Mouse (Mus musculus) heart, embryonic 15.5 days (tissue): ENCODE data around the gene Nrap. TPM values are rescaled to one million over a fixed set of nuclear protein-coding genes. Genes with fewer than 3 reads are reported as not detected.
"Not testable (repeated sequence)": the region's sequence is repeated elsewhere in the genome, so short reads cannot be mapped to it uniquely, and the experiment has no call there.

Source experiments
- ATAC-seq: fragments of 200-750 bp; cut with Nextera tagmentation; replicated peaks from 2 replicates; pipeline ENCODE4 v1.8.0; 2017; ENCODE audit warnings: low read depth, moderate TSS enrichment; ENCODE audit not compliant: insufficient number of reproducible peaks, insufficient read depth, low FRiP score
- H3K27ac ChIP-seq: fragments of 300-500 bp; sonication (generic); 2 replicates; pipeline ENCODE4 v1.5.1; 2015; ENCODE audit warnings: mild to moderate bottlenecking, inconsistent platforms
- H3K27me3 ChIP-seq: fragments of 300-500 bp; sonication (generic); 2 replicates; pipeline ENCODE4 v1.6.1; 2015; ENCODE audit warnings: inconsistent platforms
- H3K36me3 ChIP-seq: fragments of 300-500 bp; sonication (generic); 2 replicates; pipeline ENCODE4 v1.6.1; 2015; ENCODE audit warnings: mild to moderate bottlenecking, inconsistent platforms
- H3K4me1 ChIP-seq: fragments of 300-500 bp; sonication (generic); replicated peaks from 2 replicates; pipeline ENCODE4 v1.6.1; 2015; ENCODE audit warnings: inconsistent platforms
- H3K4me2 ChIP-seq: fragments of 300-500 bp; sonication (generic); 2 replicates; pipeline ENCODE4 v1.6.1; 2015; ENCODE audit warnings: inconsistent platforms, mild to moderate bottlenecking, moderate library complexity
- H3K4me3 ChIP-seq: fragments of 300-500 bp; sonication (generic); 2 replicates; pipeline ENCODE4 v1.5.1; 2015; ENCODE audit warnings: mild to moderate bottlenecking, inconsistent platforms
- H3K9ac ChIP-seq: fragments of 300-500 bp; sonication (generic); 2 replicates; pipeline ENCODE4 v1.6.1; 2015; ENCODE audit warnings: mild to moderate bottlenecking, inconsistent platforms
- H3K9me3 ChIP-seq: fragments of 300-500 bp; sonication (generic); replicated peaks from 2 replicates; pipeline ENCODE4 v1.6.1; 2016; ENCODE audit warnings: inconsistent platforms
- WGBS: fragments of 180-500 bp; shearing (Covaris S2); methylation state at CpG from one replicate; pipeline ENCODE4 v1.1.7; 2015; ENCODE audit warnings: mixed read lengths; 5-methylcytosine and 5-hydroxymethylcytosine counted together
- polyA plus RNA-seq: library from polyadenylated mRNA; unstranded; fragments of >200 nt; fragmentation: Nextera tagmentation; extraction: Ambion mirVana; gene quantifications from 2 replicates; pipeline ENCODE4 v1.2.1, GENCODE M21; 2015

Gene Nrap
- polyA plus RNA-seq, 1 experiment from 2014 or later = 43.0 TPM

DNA sequence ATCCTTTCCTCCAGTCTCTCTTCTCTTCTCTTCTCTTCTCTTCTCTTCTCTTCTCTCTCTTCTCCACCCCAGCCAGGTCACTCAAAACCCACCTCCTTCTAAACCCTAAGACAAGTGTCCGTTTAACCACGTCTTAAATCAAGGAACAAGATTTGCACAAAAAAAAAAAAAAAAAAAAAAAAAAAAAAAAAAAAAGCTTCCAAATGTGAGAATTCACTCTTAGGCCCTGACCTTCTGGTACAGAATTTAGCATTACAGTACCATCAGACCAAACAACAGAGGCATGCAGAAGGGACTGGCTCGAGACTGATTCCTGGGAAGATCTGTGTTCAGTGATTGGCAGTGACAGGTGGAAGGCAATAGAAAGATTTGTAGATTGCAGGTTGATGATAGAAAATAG is 30.5 kb upstream of the Nrap start:
- Histone ChIP-seq H3K27ac (no peak overlapping the region), H3K4me1 (peaks cover 9% of the 10 kb centered on the region)
- WGBS = 81% methylated on average over 3 of the region's 3 CpGs

DNA sequence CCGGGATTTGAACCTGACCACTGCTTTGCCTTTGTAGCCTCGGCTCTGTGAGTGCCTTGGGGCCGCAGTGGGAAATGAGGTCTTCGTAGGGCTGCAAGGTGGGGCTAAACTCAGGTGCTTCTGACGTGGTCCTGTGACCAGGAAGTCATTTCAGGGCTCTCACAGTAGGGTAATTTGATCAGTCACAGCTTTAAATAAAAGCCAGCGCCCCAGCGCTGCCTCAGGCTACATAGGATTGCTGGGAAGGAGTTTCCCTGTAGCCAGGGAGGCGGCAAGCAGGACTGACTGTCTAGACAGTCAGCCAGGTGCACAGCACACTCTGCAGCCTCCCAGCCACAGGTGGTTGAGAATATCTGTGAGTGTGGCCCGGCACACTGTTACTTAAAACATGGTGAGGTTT is 29.6 kb upstream of the Nrap start:
- WGBS = 70% methylated on average over 9 of the region's 9 CpGs
- no peak overlapping the region for H3K4me2 ChIP-seq
- 0 out of 2 replicates have a peak, but pooled peaks have one; percentile 14 for ATAC-seq
- no peak overlapping the region for H3K4me3 ChIP-seq
- no peaks in the 10 kb centered on the region for H3K27me3 ChIP-seq
- no peaks in the 10 kb centered on the region for H3K9me3 ChIP-seq
- H3K27ac ChIP-seq = no peak overlapping the region
- no peak overlapping the region for H3K9ac ChIP-seq
- peaks cover 3% of the 10 kb centered on the region for H3K4me1 ChIP-seq
- no peaks in the 10 kb centered on the region; the same call in 1 of the 2 replicates for H3K36me3 ChIP-seq

More for the DNA sequence above, 30.5 kb upstream of the Nrap start:
- Histone ChIP-seq H3K4me2 (no peak overlapping the region), H3K4me3 (no peak overlapping the region), H3K27me3 (no peaks in the 10 kb centered on the region), H3K9ac (no peak overlapping the region), H3K36me3 (no peaks in the 10 kb centered on the region; the same call in 1 of the 2 replicates), H3K9me3 (no peaks in the 10 kb centered on the region)
- no peak for ATAC-seq

DNA sequence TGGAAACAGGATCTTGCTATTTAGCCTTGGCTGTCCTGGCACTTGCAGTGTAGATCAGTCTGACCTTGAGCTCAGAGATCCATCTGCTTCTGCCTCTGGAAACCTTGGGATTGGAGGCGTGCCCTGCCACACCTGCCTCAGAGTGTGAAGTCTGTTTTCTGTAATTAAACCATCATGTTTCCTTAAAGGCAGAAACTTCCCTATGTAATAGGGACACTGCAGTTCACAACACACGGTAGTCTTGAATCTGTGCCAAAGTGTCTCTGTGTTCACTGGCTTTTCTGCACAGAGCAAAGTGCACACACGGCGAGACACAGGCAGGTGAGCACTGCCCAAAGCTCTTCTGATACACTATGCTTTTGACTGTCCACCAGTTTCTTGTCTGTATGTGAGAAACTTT is 28.6 kb upstream of the Nrap start:
- H3K4me3 ChIP-seq = no peak overlapping the region
- H3K9ac ChIP-seq = no peak overlapping the region
- 73% methylated on average over 4 of the region's 4 CpGs for WGBS
- H3K27me3 ChIP-seq = no peaks in the 10 kb centered on the region
- ATAC-seq = no peak
- H3K4me1 ChIP-seq = peaks cover 3% of the 10 kb centered on the region
- H3K9me3 ChIP-seq = no peaks in the 10 kb centered on the region
- H3K27ac ChIP-seq = no peak overlapping the region
- no peaks in the 10 kb centered on the region; the same call in 1 of the 2 replicates for H3K36me3 ChIP-seq
- no peak overlapping the region for H3K4me2 ChIP-seq

DNA sequence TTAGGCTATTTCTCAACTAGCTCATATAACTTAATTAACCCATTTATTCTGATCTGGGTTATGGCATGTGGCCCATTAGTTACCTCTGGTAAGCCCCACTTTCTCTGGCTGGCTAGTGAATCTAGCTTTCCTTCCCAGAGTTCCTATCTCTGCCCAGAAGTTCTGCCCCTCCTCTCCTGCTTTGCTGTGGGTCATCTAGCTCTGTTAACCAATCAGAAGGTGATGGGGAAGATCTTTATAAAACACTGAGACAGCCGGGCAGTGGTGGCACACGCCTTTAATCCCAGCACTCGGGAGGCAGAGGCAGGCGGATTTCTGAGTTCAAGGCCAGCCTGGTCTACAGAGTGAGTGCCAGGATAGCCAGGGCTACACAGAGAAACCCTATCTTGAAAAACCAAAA is 20.0 kb upstream of the Nrap start:
- not testable (repeated sequence) for H3K4me3 ChIP-seq, H3K27ac ChIP-seq, H3K4me2 ChIP-seq, H3K27me3 ChIP-seq, H3K9ac ChIP-seq, H3K4me1 ChIP-seq, H3K9me3 ChIP-seq, ATAC-seq
- WGBS = 95% methylated on average over 4 of the region's 4 CpGs
- peaks cover 31% of the 10 kb centered on the region for H3K36me3 ChIP-seq

DNA sequence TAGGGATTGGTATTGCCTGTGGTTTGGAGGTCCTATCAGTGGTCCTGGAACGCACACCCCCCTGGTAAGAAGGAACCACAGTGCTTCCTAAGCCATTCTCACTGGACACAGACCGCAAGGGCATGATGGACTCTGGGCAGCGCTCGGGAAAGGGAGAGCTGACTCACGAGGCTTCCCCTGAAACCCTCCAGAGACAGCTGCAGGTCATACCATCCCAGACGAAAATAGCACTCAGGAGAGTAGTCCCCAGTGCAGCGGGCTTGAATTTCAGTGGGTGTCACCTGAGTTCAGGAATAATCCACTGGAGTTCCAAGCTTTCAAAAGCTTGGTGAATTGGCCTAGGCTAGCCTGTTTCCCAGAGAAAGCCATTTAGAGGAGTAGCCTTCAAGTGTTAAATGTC is 16.7 kb upstream of the Nrap start:
- no peak overlapping the region for H3K9ac ChIP-seq
- no peak overlapping the region for H3K4me3 ChIP-seq
- H3K4me2 ChIP-seq = no peak overlapping the region
- no peak overlapping the region for H3K27ac ChIP-seq
- peaks cover 41% of the 10 kb centered on the region for H3K36me3 ChIP-seq
- ATAC-seq = no peak
- H3K27me3 ChIP-seq = no peaks in the 10 kb centered on the region
- 64% methylated on average over 7 of the region's 7 CpGs for WGBS
- H3K4me1 ChIP-seq = 0 out of 2 replicates have a peak, but pooled peaks cover 6% of the 10 kb centered on the region
- no peaks in the 10 kb centered on the region for H3K9me3 ChIP-seq

DNA sequence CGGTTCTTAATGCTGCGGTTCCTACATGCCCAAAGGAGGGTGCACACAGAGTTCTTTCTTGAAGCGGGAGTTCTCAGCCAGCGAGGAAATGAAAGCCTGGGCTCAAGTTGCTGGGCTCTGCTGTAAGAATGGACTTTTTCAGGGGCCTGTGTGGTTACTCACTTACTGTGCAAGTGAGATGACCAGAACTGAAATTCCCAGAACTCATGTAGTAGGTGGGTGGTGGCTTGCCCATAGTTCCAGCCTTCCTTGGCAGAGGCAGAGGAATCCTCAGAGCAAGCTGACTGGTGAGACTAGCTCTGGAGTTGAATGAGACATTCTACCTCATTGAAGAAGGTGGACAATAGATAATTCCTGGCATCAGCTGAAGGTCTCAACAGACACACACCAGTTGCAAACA is 16.0 kb upstream of the Nrap start:
- no peak overlapping the region for H3K4me3 ChIP-seq
- no peaks in the 10 kb centered on the region for H3K9me3 ChIP-seq
- WGBS = 97% methylated on average over 4 of the region's 4 CpGs
- no peak for ATAC-seq
- no peak overlapping the region for H3K9ac ChIP-seq
- H3K4me1 ChIP-seq = 0 out of 2 replicates have a peak, but pooled peaks cover 6% of the 10 kb centered on the region
- H3K27me3 ChIP-seq = no peaks in the 10 kb centered on the region
- no peak overlapping the region for H3K4me2 ChIP-seq
- H3K36me3 ChIP-seq = peaks cover 41% of the 10 kb centered on the region
- no peak overlapping the region for H3K27ac ChIP-seq

DNA sequence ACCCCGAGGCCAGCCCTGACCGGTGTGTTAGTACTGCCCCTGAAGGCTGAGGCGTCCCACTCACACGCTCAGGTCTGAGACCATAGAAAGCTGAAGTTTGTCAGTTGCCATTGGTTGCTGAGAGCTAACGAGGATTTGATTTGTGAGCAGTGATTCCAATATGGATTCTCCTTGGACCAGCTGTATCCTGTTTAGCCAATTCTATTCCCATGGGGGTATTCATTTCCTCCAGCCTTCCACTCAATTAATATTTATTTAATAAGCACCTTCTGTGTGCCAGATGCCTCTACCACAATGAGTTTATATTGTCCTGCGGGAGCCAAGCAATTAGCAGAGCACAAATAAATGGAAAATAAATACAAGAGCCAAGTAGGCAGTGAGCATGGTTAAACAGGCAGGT is 12.0 kb upstream of the Nrap start:
- no peaks in the 10 kb centered on the region for H3K9me3 ChIP-seq
- H3K27ac ChIP-seq = no peak overlapping the region
- no peak overlapping the region for H3K4me2 ChIP-seq
- no peak for ATAC-seq
- H3K27me3 ChIP-seq = no peaks in the 10 kb centered on the region
- peaks cover 17% of the 10 kb centered on the region; the same call in 1 of the 2 replicates for H3K36me3 ChIP-seq
- no peak overlapping the region for H3K9ac ChIP-seq
- H3K4me3 ChIP-seq = no peak overlapping the region
- peaks cover 28% of the 10 kb centered on the region for H3K4me1 ChIP-seq
- 85% methylated on average over 6 of the region's 6 CpGs for WGBS

DNA sequence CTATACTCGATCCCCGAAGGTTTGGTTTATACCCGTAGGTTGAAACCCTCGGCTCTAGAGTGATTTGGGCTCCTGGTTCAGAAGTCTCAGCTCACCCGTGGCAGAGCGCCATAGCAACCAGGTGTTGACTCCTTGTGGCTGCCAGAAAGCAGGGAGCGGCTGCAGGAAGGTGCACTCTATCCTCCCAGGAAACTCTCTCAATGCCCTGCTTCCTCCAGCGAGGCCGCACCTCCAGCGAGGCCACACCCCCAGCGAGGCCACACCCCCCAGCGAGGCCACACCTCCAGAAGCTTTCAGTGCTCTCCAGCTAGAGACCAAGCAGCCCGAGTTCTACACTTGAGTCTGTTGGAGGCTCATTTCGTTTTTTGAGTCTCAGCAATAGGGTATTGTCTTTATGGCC is 10.4 kb upstream of the Nrap start:
- Histone ChIP-seq H3K9me3 (no peaks in the 10 kb centered on the region), H3K4me3 (no peak overlapping the region), H3K36me3 (peaks cover 13% of the 10 kb centered on the region; the same call in 1 of the 2 replicates), H3K27ac (no peak overlapping the region), H3K27me3 (no peaks in the 10 kb centered on the region), H3K4me1 (peaks cover 31% of the 10 kb centered on the region), H3K9ac (no peak overlapping the region), H3K4me2 (no peak overlapping the region)
- ATAC-seq = no peak
- 44% methylated on average over 14 of the region's 14 CpGs for WGBS

DNA sequence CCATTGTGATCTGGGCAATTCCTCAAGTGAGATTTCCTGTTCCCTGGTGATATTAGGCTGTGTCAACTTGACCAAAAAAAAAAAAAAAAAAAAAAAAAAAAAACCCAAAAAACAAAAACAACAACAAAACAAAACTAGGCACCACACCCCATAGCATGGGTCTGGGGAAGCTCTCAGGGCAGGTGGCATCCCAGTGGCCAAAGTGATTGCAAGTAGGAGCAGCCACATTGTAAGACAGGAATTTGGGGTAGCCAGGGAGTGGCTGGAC is 8.6 kb upstream of the Nrap start:
- Histone ChIP-seq H3K4me3 (no peak overlapping the region), H3K4me2 (peak overlapping the region; percentile 91)

DNA sequence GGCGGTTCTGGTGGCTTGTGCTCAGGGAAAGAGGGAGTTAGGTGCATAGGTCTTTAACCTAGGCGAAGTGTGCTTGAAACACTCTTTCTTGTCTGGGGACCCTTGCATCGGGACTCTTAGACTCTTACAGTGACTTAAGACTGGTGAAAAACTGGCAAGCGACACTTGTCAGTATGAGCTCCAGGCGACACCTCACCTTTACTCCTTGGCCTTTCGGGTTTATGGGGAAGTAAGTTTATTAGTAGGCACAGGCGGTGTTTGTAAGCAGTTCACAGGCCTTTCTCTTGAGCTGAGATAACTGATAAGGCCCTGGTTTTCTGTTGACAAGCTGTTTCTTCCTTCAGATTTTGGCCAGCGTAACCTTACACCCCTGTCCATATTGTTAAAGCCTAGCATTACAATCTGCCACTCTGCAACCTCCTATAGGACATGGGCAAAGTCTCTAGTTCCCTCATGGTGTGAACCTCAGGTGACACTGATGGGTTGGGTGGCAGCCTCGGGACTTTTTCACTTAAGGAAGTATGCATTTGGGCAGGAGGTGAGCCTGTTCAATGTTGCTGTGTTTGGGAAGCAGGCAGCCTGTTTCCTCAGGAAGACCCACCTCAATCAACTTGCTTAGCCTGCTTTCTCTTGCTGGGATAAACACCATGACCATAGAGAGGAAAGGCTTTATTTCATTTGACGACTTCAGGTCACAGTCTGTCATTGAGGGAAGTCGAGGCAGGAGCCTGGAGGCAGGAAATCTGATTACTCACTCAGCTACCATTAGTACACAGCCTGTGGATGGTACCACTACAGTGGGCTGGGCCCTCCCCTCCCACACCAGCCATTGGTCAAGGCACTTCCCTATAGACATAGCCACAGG is 8.1 kb upstream of the Nrap start:
- H3K27ac ChIP-seq = peak overlapping the region; percentile 95
- H3K36me3 ChIP-seq = no peaks in the 10 kb centered on the region
- H3K4me3 ChIP-seq = peak overlapping the region; percentile 83
- WGBS = 41% methylated on average over 11 of the region's 11 CpGs
- peak overlapping the region; percentile 91 for H3K4me2 ChIP-seq
- H3K9me3 ChIP-seq = no peaks in the 10 kb centered on the region
- peak overlapping the region; percentile 82 for H3K9ac ChIP-seq
- H3K4me1 ChIP-seq = peaks cover 34% of the 10 kb centered on the region
- no peaks in the 10 kb centered on the region for H3K27me3 ChIP-seq
- ATAC-seq = no peak

More for the DNA sequence above, 8.6 kb upstream of the Nrap start:
- H3K9ac ChIP-seq = no peak overlapping the region
- H3K27ac ChIP-seq = peak overlapping the region; percentile 95; the same call in 1 of the 2 replicates
- no peaks in the 10 kb centered on the region for H3K36me3 ChIP-seq
- H3K4me1 ChIP-seq = peaks cover 34% of the 10 kb centered on the region
- H3K27me3 ChIP-seq = no peaks in the 10 kb centered on the region
- no peak for ATAC-seq
- no peaks in the 10 kb centered on the region for H3K9me3 ChIP-seq

DNA sequence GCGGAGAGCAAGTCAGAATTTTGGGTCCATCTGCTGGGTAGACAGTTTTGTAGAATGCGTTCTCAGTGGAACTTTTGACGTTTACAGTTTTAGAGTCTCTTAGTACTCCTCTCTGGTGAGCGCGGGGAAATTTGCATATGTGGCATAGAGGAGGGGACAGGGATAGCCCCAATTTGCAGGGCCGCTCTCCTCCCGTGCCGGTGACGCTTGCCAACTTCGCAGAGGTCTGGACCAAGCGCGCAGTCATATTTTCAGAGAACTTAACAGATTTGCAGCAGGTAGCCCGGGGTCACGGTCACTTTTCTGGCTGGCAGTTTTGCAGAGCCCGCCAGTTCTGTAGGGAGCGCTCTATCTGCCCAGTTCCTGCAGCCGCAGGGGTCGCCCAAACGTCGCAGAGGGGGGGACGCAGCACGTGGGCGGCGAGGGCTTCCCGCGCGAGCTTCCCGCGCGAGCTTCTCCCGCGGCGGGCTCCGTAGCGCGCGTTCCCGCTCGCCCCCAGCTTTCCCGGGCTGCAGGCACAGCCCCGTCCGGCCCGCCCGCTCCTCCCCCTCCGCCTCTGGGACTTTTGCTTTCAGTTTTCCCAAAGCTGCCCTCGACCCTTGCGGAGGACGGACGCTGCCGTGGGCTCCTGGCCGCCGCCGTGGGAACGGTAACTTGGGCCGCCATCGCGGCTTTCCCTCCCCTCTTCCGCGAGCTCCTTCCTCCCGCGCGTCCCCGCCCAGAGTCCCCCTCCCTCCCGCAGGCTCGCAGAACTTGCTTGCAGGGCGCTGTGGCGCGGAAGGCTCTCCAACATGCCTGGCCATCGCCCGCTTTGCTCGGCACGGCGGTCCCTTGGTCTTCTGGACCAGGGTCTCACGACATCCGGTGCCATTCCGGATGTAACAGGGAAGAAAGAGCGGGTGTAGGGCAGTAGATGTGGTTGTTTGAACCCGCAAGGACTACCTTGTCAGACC is 7.1 kb upstream of the Nrap start, which contains the start of gene Casp7:
TSS of gene Casp7 (plus strand) at position 461 of the 953 bp plus-strand sequence.
- Histone ChIP-seq H3K27ac (peak within 1 kb of the TSS; percentile 95), H3K4me1 (peaks cover 40% of the 10 kb centered on the region), H3K9ac (peak within 1 kb of the TSS; percentile 82), H3K36me3 (no peaks in the 10 kb centered on the region), H3K9me3 (no peaks in the 10 kb centered on the region), H3K4me2 (peak within 1 kb of the TSS; percentile 91), H3K4me3 (peak within 1 kb of the TSS; percentile 83), H3K27me3 (no peaks in the 10 kb centered on the region)
- ATAC-seq = peak; percentile 60
- under 1% methylated on average over 78 of the region's 78 CpGs for WGBS
